ENCODE assay signal across 8 mouse cellular contexts in the genomic region with DNA sequence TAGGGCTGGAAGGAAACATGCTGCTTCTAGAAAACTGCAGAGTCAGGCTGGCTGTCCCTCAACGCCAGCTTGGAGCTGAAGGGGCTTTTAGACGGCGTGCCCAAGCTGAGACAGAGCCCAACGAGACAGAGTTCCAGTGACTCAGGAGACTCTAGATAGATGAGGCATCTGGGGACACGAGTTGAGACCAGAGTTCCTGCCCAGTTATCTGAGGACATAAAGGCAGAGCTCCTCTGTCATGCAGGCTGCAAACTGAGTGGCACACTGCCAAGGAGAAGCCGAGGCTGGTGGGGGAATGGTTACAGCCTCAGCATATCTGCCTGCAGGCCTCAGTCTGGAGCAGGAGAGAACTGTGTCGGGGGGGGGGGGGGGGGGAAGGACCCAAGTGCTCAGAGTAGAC.
A peak's percentile ranks its signal among the peaks of the same experiment; 100 is the strongest.
DNase-seq lines count a peak whose midpoint lies in the region; ATAC-seq lines count a peak whose summit lies in the region.

No protein-coding gene starts in this region.

- H3K4me3 ChIP-seq in forebrain, embryonic 13.5 days, result no peak overlapping the region
- H3K4me3 ChIP-seq in heart, embryonic 13.5 days, result no peak overlapping the region
- no peak overlapping the region for H3K4me3 ChIP-seq in liver, embryonic 15.5 days (replicated peaks)

- WGBS in forebrain, embryonic 13.5 days, result 37% methylated on average over 7 of the region's 7 CpGs
- 3% methylated on average over 7 of the region's 7 CpGs for WGBS in heart, embryonic 13.5 days
- 11% methylated on average over 7 of the region's 7 CpGs for WGBS in liver, embryonic 15.5 days (ENCODE audit: insufficient replicate concordance)

- no peaks in the 10 kb centered on the region for H3K9me3 ChIP-seq in forebrain, embryonic 13.5 days (replicated peaks)
- H3K9me3 ChIP-seq in heart, embryonic 13.5 days, result no peaks in the 10 kb centered on the region
- H3K9me3 ChIP-seq in liver, embryonic 15.5 days (replicated peaks), result no peaks in the 10 kb centered on the region

- H3K36me3 ChIP-seq in forebrain, embryonic 13.5 days (ENCODE audit: poor library complexity, severe bottlenecking), result no peaks in the 10 kb centered on the region
- no peaks in the 10 kb centered on the region for H3K36me3 ChIP-seq in heart, embryonic 13.5 days
- no peaks in the 10 kb centered on the region for H3K36me3 ChIP-seq in liver, embryonic 15.5 days (replicated peaks)

- peak; percentile 81 for ATAC-seq in forebrain, embryonic 13.5 days
- no peak; the same call in 1 of the 2 replicates for ATAC-seq in heart, embryonic 13.5 days (ENCODE audit: extremely low read depth, insufficient number of reproducible peaks, low FRiP score, low TSS enrichment)
- ATAC-seq in liver, embryonic 15.5 days (ENCODE audit: insufficient read depth), result peak; percentile 28; the same call in 1 of the 2 replicates

- peak overlapping the region; percentile 57 for H3K27ac ChIP-seq in forebrain, embryonic 13.5 days
- peak overlapping the region; percentile 21; the same call in 1 of the 2 replicates for H3K27ac ChIP-seq in heart, embryonic 13.5 days (replicated peaks)
- no peak overlapping the region for H3K27ac ChIP-seq in liver, embryonic 15.5 days (replicated peaks)

- H3K27me3 ChIP-seq in forebrain, embryonic 13.5 days, result no peaks in the 10 kb centered on the region
- H3K27me3 ChIP-seq in heart, embryonic 13.5 days (replicated peaks), result no peaks in the 10 kb centered on the region
- H3K27me3 ChIP-seq in liver, embryonic 15.5 days, result no peaks in the 10 kb centered on the region

- peaks cover 23% of the 10 kb centered on the region for H3K4me1 ChIP-seq in forebrain, embryonic 13.5 days
- H3K4me1 ChIP-seq in heart, embryonic 13.5 days, result peaks cover 60% of the 10 kb centered on the region
- no peaks in the 10 kb centered on the region for H3K4me1 ChIP-seq in liver, embryonic 15.5 days (replicated peaks)

- H3K9ac ChIP-seq in forebrain, embryonic 13.5 days, result no peak overlapping the region
- no peak overlapping the region for H3K9ac ChIP-seq in heart, embryonic 13.5 days
- no peak overlapping the region for H3K9ac ChIP-seq in liver, embryonic 15.5 days

- no peak overlapping the region for H3K4me2 ChIP-seq in forebrain, embryonic 13.5 days
- H3K4me2 ChIP-seq in heart, embryonic 13.5 days, result peak overlapping the region; percentile 30
- no peak overlapping the region for H3K4me2 ChIP-seq in liver, embryonic 15.5 days

- DNase-seq in spleen, postnatal 14 days (ENCODE audit: low spot score in 2 of 2), result peak; percentile 51 to 69
- DNase-seq in spleen, adult 18-20 months, result no peak
- DNase-seq in kidney, postnatal 36 days, result peak; percentile 59 to 72
- peak; percentile 60 for DNase-seq in right cerebral cortex, adult 18-20 months
- no peak for DNase-seq in yolk sac, embryonic 10.5 days (ENCODE audit: low spot score)

Comparison
In these comparisons a context has a peak if more than half of its experiments do, and no peak if none do; other contexts are left out.
1. DNase-seq: peak in spleen, postnatal 14 days (2 of 2), kidney, postnatal 36 days (2 of 2) and right cerebral cortex, adult 18-20 months (single experiment); none in spleen, adult 18-20 months (0 of 2) and yolk sac, embryonic 10.5 days (single experiment).